Mouse (Mus musculus) ES-Bruce4 (cell line): ENCODE data around the gene Ptprd. TPM values are rescaled to one million over a fixed set of nuclear protein-coding genes. Genes with fewer than 3 reads are reported as not detected.

Experiments
- H3K27ac ChIP-seq: 2 replicates; pipeline ENCODE4 v1.5.1; 2012; ENCODE audit warnings: low read length, inconsistent platforms; ENCODE audit not compliant: insufficient read depth
- H3K27me3 ChIP-seq: 2 replicates; pipeline ENCODE4 v1.6.1; 2012; ENCODE audit warnings: mild to moderate bottlenecking, low read length, inconsistent platforms; ENCODE audit not compliant: control insufficient read depth, poor library complexity, insufficient read depth, severe bottlenecking
- H3K36me3 ChIP-seq: 2 replicates; pipeline ENCODE4 v1.6.1; 2012; ENCODE audit warnings: inconsistent platforms, mild to moderate bottlenecking, low read length, moderate library complexity; ENCODE audit not compliant: control insufficient read depth, poor library complexity, insufficient read depth, severe bottlenecking
- H3K4me1 ChIP-seq: one replicate; pipeline ENCODE4 v1.8.1; 2011; ENCODE audit warnings: low read length; ENCODE audit not compliant: control insufficient read depth, insufficient read depth
- H3K4me3 ChIP-seq: 2 replicates; pipeline ENCODE4 v1.5.1; 2011; ENCODE audit warnings: low read depth, mild to moderate bottlenecking, low read length
- H3K9ac ChIP-seq: 2 replicates; pipeline ENCODE4 v1.6.1; 2012; ENCODE audit warnings: low read depth, mild to moderate bottlenecking, inconsistent platforms; ENCODE audit not compliant: poor library complexity, severe bottlenecking
- H3K9me3 ChIP-seq: replicated peaks from 2 replicates; pipeline ENCODE4 v1.6.1; 2012; ENCODE audit warnings: mild to moderate bottlenecking, low read length, inconsistent platforms; ENCODE audit not compliant: control insufficient read depth, poor library complexity, insufficient read depth, severe bottlenecking
- CTCF ChIP-seq: IDR thresholded peaks from one replicate; pipeline ENCODE4 v1.8.1; 2011; ENCODE audit warnings: low read depth, low read length
- EP300 ChIP-seq: IDR thresholded peaks from 2 replicates; pipeline ENCODE4 v1.6.1; 2011; ENCODE audit warnings: low read depth, low read length; ENCODE audit not compliant: insufficient read depth
- POLR2A ChIP-seq: IDR thresholded peaks from one replicate; pipeline ENCODE4 v1.8.1; 2011; ENCODE audit warnings: low read length; ENCODE audit not compliant: insufficient read depth
- polyA plus RNA-seq: library from polyadenylated mRNA; stranded (reverse); fragments of >200 nt; gene quantifications from 2 replicates; pipeline ENCODE4 v1.2.4, GENCODE M21; 2011; ENCODE audit warnings: low read depth; ENCODE audit not compliant: missing spikeins, insufficient read depth, insufficient read length

Ptprd gene
- polyA plus RNA-seq, 1 experiment, result 2.8 TPM

DNA sequence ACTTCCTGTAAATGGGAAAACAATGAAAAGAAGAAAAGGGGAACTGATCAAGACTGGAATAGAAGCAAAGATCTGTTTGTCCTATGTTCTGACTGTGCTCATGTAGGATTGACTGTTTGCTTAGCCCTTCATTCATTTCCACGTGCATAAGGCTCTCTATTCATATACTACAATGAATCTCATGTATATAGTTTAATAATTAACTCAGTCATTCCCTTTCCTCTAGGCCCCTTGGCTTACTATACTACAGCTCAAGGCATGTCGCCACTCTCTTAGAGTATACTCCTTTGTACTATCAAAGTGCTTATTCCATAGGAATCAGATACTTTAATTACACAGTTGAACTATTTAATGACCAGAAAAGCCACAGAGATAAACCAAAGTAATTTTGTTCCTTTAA lies 2243.1 kb downstream of the Ptprd start:
- Histone ChIP-seq H3K27ac (no peak overlapping the region), H3K4me1 (no peaks in the 10 kb centered on the region), H3K36me3 (no peaks in the 10 kb centered on the region), H3K27me3 (no peaks in the 10 kb centered on the region), H3K9ac (no peak overlapping the region), H3K9me3 (no peaks in the 10 kb centered on the region), H3K4me3 (no peak overlapping the region)
- TF ChIP-seq EP300 (no peak), POLR2A (no peak), CTCF (no peak)

DNA sequence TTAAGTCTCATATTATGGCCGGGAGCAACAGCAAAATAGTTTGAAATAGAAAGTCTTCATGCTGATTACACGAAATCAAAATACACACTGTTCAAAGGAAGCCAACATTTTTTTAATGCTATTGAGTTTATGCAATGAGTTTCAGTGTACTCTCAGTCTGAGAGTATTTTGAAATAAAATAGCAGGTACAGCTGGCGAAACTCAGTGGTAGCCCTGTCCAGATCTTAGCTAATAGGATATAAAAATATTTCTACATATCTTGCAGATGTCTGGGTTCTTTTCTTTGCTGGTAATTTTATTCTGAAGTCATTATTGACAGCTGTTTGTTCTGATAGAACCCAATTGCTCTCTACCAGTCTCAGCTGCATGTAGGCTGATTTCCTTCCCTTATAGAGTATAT lies 2246.0 kb downstream of the Ptprd start:
- no peak for TF ChIP-seq CTCF
- no peak for TF ChIP-seq EP300
- TF ChIP-seq POLR2A, result no peak
- Histone ChIP-seq H3K36me3 (no peaks in the 10 kb centered on the region), H3K4me3 (no peak overlapping the region), H3K27ac (no peak overlapping the region), H3K9ac (no peak overlapping the region), H3K4me1 (no peaks in the 10 kb centered on the region), H3K9me3 (no peaks in the 10 kb centered on the region), H3K27me3 (no peaks in the 10 kb centered on the region)

DNA sequence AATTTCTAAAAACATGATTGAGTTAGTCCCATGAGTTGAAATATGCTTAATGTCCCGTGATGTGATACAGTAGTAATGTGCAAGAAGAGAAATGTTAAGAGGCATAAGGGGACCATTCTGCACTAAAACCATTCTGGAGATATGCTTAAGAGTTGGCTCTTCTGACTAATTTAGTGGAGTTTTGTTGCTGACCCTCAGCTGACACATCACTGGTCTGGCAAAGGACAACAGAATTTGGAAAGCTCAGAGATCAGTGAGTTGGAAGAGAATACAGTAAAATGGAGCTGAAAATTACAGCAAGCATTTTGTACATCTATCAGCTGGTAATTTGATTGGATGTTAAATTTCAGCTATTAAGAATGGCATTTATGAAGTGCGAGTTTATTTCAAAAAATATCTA lies 2248.8 kb downstream of the Ptprd start:
- no peak for TF ChIP-seq POLR2A
- TF ChIP-seq CTCF, result no peak
- TF ChIP-seq EP300, result no peak
- no peak overlapping the region for H3K9ac ChIP-seq
- H3K4me3 ChIP-seq, result no peak overlapping the region
- H3K27ac ChIP-seq, result no peak overlapping the region
- H3K27me3 ChIP-seq, result no peaks in the 10 kb centered on the region
- no peaks in the 10 kb centered on the region for H3K9me3 ChIP-seq
- H3K36me3 ChIP-seq, result no peaks in the 10 kb centered on the region
- no peaks in the 10 kb centered on the region for H3K4me1 ChIP-seq

DNA sequence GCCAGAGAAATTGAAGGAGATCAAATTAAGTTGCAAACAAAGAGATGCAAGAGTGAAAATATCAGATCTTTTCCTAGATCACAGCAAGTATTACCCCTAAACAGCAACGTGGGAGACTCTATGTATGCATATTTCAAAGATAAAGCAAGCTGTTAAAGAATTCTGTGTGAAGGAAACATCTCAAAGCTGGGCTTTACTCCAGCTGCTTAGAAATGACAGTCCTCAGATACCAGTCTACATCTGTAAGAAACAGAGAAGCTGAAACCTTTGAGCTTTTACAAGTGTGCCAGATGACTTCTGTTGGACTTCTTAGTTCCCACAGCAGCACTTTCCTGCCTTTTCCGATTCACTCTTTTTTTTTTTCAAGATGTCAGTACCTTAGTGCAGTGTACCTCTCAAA lies 2249.9 kb downstream of the Ptprd start:
- Histone ChIP-seq H3K9ac (no peak overlapping the region), H3K4me1 (no peaks in the 10 kb centered on the region), H3K36me3 (no peaks in the 10 kb centered on the region), H3K27ac (no peak overlapping the region), H3K4me3 (no peak overlapping the region), H3K9me3 (no peaks in the 10 kb centered on the region), H3K27me3 (no peaks in the 10 kb centered on the region)
- no peak for TF ChIP-seq POLR2A
- TF ChIP-seq CTCF, result no peak
- no peak for TF ChIP-seq EP300

DNA sequence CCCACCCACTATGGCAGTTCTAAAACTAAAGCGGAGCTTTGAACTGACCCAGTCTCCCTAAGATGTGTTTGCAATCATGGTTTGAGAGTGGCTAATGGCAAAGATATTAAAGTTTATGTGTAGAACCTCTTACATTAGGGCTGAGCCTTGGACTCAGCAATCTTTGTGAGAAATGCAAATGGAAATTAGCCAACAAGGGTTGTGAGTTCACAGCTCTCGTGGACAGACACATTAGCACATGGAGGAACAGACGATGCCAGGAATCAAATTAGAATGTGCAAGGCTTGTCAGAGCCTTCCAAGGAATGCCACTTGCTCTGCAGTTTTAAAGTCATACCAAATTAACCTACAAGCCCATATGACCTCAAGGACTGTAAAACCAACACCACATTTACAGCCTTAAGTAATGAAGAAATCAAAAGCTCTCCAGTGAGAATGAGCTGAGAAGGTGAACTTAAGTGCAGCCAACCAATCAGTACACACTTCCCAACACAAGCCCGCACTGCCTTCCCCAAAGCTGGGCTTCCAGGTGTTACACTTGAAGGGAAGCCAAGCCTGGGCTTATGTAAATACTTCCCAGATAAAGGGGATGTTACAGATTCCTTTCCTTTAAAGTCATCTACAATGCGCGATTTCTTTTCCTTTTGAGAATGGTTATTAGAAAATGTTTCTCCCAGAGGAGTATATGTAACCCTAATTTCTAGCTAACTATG lies 2258.3 kb downstream of the Ptprd start:
- no peak overlapping the region for H3K9ac ChIP-seq
- TF ChIP-seq EP300 (no peak), CTCF (no peak), POLR2A (no peak)
- H3K4me1 ChIP-seq, result no peaks in the 10 kb centered on the region
- no peak overlapping the region for H3K27ac ChIP-seq
- no peaks in the 10 kb centered on the region for H3K36me3 ChIP-seq
- H3K9me3 ChIP-seq, result no peaks in the 10 kb centered on the region
- H3K27me3 ChIP-seq, result no peaks in the 10 kb centered on the region
- no peak overlapping the region for H3K4me3 ChIP-seq

DNA sequence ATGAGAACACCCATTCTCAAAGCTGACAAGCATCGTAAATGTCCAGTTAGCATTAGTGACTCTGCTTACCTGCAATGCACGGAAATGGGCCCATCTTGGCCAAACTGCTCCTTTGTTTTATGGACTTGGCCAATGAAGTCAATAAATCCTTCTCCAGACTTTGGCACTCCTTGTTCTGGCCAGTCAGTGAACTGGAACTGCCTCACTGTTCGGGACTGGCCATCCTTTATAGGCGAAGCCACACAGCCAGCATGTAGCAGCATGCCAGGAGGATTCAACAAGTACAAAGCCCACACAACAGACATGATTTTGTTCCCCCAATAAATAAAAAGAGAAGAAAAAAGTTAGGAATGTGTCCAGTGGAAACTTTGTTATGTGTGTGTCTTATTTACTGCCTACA lies 2261.2 kb downstream of the Ptprd start:
- Histone ChIP-seq H3K36me3 (no peaks in the 10 kb centered on the region), H3K27ac (no peak overlapping the region), H3K9ac (no peak overlapping the region), H3K4me1 (no peaks in the 10 kb centered on the region), H3K27me3 (no peaks in the 10 kb centered on the region), H3K4me3 (no peak overlapping the region), H3K9me3 (no peaks in the 10 kb centered on the region)
- TF ChIP-seq POLR2A (no peak), EP300 (no peak), CTCF (no peak)
